Mouse (Mus musculus): ENCODE measurements around the gene Gja6. TPM values are rescaled to one million over a fixed set of nuclear protein-coding genes. Genes with fewer than 3 reads are reported as not detected.

Gene Gja6
- 0.19 and 0.24 TPM in 2 replicates for polyA plus RNA-seq (2016; fragmentation: Nextera tagmentation; extraction: Ambion mirVana)

DNA sequence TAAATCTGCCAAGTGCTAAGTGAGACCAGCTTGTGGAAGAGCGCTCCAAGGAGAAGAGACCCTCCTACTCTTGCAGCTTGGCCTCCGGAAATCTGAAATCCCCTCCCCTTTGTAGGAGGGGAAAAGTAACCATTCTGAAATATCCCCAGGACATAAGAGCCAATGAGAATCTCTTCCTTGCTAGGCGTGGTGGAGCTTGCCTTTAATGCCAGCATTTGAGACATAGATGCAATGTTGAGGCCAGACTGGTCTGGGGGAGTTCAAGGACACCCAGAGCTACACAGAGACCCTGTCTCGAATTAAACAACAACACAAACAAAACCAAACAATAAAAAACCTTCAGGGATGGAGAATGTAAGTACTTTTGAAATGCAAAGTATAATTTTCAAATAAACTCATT, at the start of gene Gja6:
TSS of gene Gja6 (minus strand) at position 101 of the 400 bp plus-strand sequence.
- 75% methylated on average over 4 of the region's 4 CpGs for WGBS
- ATAC-seq (ENCODE audit: low FRiP score), result no peak
- H3K9ac ChIP-seq, result no peak within 1 kb of the TSS
- no peaks in the 10 kb centered on the region for H3K36me3 ChIP-seq (replicated peaks)
- no peak within 1 kb of the TSS for H3K4me3 ChIP-seq (replicated peaks)
- H3K4me2 ChIP-seq, result no peak within 1 kb of the TSS
- no peaks in the 10 kb centered on the region for H3K9me3 ChIP-seq
- no peak within 1 kb of the TSS for H3K27ac ChIP-seq
- H3K27me3 ChIP-seq, result peaks cover 30% of the 10 kb centered on the region
- no peaks in the 10 kb centered on the region for H3K4me1 ChIP-seq

DNA sequence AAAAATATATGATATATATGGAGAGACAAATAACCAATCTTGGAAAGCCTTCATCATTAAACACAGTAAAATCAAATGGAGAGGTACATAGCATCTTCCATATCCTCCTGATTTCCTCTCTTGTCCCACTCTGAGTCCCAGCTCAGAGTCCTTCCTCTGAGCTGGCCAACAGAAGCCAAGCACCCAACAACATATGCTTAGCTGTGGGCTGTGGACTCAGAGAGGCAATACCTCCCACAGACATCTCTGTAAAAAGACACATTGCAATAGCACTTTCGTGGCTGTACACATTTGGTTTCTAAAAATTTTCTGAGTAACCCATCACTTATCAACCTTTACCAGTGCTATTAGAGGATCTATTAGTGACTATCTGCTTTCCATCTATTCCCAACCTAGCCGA, 42.7 kb upstream of the Gja6 start:
- no peak overlapping the region for H3K9ac ChIP-seq
- peaks cover 22% of the 10 kb centered on the region for H3K27me3 ChIP-seq
- no peak for ATAC-seq (ENCODE audit: low FRiP score)
- H3K4me3 ChIP-seq (replicated peaks), result no peak overlapping the region
- 90% methylated on average over 2 of the region's 2 CpGs for WGBS
- no peaks in the 10 kb centered on the region for H3K36me3 ChIP-seq (replicated peaks)
- H3K4me1 ChIP-seq, result no peaks in the 10 kb centered on the region
- no peak overlapping the region for H3K27ac ChIP-seq
- H3K4me2 ChIP-seq, result no peak overlapping the region
- H3K9me3 ChIP-seq, result no peaks in the 10 kb centered on the region

DNA sequence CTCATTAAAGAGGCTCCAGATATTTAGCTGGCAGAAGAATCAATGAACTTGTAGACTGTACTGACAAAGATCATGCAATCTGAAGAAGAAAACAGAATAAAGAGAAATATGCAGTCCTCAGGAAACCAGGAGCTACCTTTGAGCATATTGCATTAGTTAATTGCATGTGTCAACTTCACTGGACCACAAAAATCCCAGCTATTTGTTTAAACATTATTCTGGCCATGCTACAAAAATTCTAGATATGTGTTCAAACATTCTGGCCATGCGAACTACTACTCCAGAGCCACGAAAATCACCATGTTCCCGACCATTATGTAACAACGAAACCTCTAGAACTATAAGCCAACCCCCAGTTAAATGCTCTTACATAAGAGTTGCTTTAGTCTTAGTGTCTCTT, 37.9 kb upstream of the Gja6 start:
- no peak overlapping the region for H3K4me3 ChIP-seq (replicated peaks)
- no peak overlapping the region for H3K9ac ChIP-seq
- no peaks in the 10 kb centered on the region for H3K36me3 ChIP-seq (replicated peaks)
- no peaks in the 10 kb centered on the region for H3K4me1 ChIP-seq
- no peak overlapping the region for H3K4me2 ChIP-seq
- no peak for ATAC-seq (ENCODE audit: low FRiP score)
- no peaks in the 10 kb centered on the region for H3K9me3 ChIP-seq
- no peak overlapping the region for H3K27ac ChIP-seq
- H3K27me3 ChIP-seq, result peaks cover 12% of the 10 kb centered on the region
- WGBS, result 89% methylated on average over 4 of the region's 4 CpGs

GRCm38 (mm10) chrX:160935541-160935940, 28.7 kb upstream of the Gja6 start:
- H3K9ac ChIP-seq, result no peak overlapping the region
- no peaks in the 10 kb centered on the region for H3K36me3 ChIP-seq (replicated peaks)
- H3K27ac ChIP-seq, result no peak overlapping the region
- WGBS, result 44% methylated on average over 1 of the region's 1 CpGs
- no peaks in the 10 kb centered on the region for H3K9me3 ChIP-seq
- no peak for ATAC-seq (ENCODE audit: low FRiP score)
- H3K4me2 ChIP-seq, result no peak overlapping the region
- no peak overlapping the region for H3K4me3 ChIP-seq (replicated peaks)
- no peaks in the 10 kb centered on the region for H3K4me1 ChIP-seq
- H3K27me3 ChIP-seq, result peaks cover 13% of the 10 kb centered on the region

- H3K4me2 ChIP-seq, result no peak overlapping the region
- no peaks in the 10 kb centered on the region for H3K9me3 ChIP-seq
- no peak overlapping the region for H3K9ac ChIP-seq
- H3K4me3 ChIP-seq (replicated peaks), result no peak overlapping the region
- peaks cover 5% of the 10 kb centered on the region for H3K27me3 ChIP-seq
- no peak overlapping the region for H3K27ac ChIP-seq
- no peaks in the 10 kb centered on the region for H3K36me3 ChIP-seq (replicated peaks)
- ATAC-seq (ENCODE audit: low FRiP score), result no peak
- H3K4me1 ChIP-seq, result no peaks in the 10 kb centered on the region
Measured at GRCm38 (mm10) chrX:160930656-160931055, 23.8 kb upstream of the Gja6 start.

DNA sequence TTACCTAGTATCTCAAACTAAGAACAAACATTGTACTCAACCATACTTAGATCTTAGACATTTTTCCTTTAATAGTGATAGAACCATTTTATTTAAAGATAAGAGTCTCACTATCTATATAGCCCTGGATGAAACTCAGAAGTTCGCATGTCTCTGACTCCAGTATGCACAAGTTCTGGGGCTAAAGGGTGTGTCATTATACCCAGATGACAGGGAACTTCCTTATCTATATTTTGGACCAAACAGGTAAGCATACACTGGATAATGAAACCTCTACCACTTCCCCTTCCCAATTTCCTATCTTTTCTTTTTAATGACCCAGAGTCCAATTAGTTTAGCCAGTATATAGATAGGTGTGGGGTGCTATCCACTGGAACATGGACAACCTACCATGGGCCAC, 22.0 kb upstream of the Gja6 start:
- H3K4me1 ChIP-seq, result no peaks in the 10 kb centered on the region
- no peak overlapping the region for H3K4me2 ChIP-seq
- no peak overlapping the region for H3K4me3 ChIP-seq (replicated peaks)
- H3K27ac ChIP-seq, result no peak overlapping the region
- peaks cover 10% of the 10 kb centered on the region; the same call in 1 of the 2 replicates for H3K27me3 ChIP-seq
- H3K9ac ChIP-seq, result no peak overlapping the region
- no peaks in the 10 kb centered on the region for H3K9me3 ChIP-seq
- no peaks in the 10 kb centered on the region for H3K36me3 ChIP-seq (replicated peaks)
- ATAC-seq (ENCODE audit: low FRiP score), result no peak
- 97% methylated on average over 1 of the region's 1 CpGs for WGBS

GRCm38 (mm10) chrX:160919022-160919637, 12.3 kb upstream of the Gja6 start:
- WGBS, result 88% methylated on average over 3 of the region's 3 CpGs
- Histone ChIP-seq H3K4me3 (replicated peaks) (no peak overlapping the region), H3K36me3 (replicated peaks) (no peaks in the 10 kb centered on the region), H3K9ac (no peak overlapping the region), H3K4me1 (no peaks in the 10 kb centered on the region), H3K27me3 (0 out of 2 replicates have a peak, but pooled peaks cover 5% of the 10 kb centered on the region), H3K4me2 (no peak overlapping the region), H3K9me3 (no peaks in the 10 kb centered on the region), H3K27ac (no peak overlapping the region)
- no peak for ATAC-seq (ENCODE audit: low FRiP score)

DNA sequence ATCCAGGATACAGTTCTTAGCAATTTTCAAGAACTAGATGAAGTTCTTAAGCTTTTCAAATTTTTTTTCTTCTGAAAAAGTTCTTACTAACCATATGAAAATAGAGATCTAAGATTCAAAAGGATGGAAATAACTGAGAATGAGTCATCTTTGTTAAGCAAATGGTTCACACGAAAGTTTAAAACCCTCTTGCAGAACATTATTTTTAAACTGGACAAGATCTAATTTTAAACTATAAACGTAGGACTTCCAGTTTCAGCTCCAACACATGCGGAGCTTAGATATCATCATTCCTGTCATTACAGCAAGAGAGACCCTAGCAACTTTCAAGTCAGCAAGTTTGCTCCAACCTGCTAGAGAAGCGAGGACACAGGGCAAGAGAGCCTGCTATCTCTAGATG, 375 bp downstream of the Gja6 start:
- H3K27me3 ChIP-seq, result peaks cover 28% of the 10 kb centered on the region
- 90% methylated on average over 4 of the region's 4 CpGs for whole genome bisulfite sequencing
- no peaks in the 10 kb centered on the region for H3K4me1 ChIP-seq
- H3K27ac ChIP-seq, result no peak overlapping the region
- no peak overlapping the region for H3K4me3 ChIP-seq (replicated peaks)
- no peaks in the 10 kb centered on the region for H3K36me3 ChIP-seq (replicated peaks)
- ATAC-seq (ENCODE audit: low FRiP score), result no peak
- H3K9me3 ChIP-seq, result no peaks in the 10 kb centered on the region
- no peak overlapping the region for H3K4me2 ChIP-seq
- H3K9ac ChIP-seq, result no peak overlapping the region

- no peak overlapping the region for H3K4me2 ChIP-seq
- H3K4me1 ChIP-seq, result no peaks in the 10 kb centered on the region
- 79% methylated on average over 4 of the region's 4 CpGs for WGBS
- H3K27me3 ChIP-seq, result peaks cover 26% of the 10 kb centered on the region
- no peaks in the 10 kb centered on the region for H3K36me3 ChIP-seq (replicated peaks)
- no peaks in the 10 kb centered on the region for H3K9me3 ChIP-seq
- ATAC-seq (ENCODE audit: low FRiP score), result no peak
- H3K4me3 ChIP-seq (replicated peaks), result no peak overlapping the region
- no peak overlapping the region for H3K9ac ChIP-seq
- H3K27ac ChIP-seq, result no peak overlapping the region
Measured at GRCm38 (mm10) chrX:160905913-160906312, 939 bp downstream of the Gja6 start.

GRCm38 (mm10) chrX:160905041-160905678, 1.7 kb downstream of the Gja6 start:
- H3K27me3 ChIP-seq, result peaks cover 31% of the 10 kb centered on the region
- 80% methylated on average over 2 of the region's 2 CpGs for WGBS
- H3K36me3 ChIP-seq (replicated peaks), result no peaks in the 10 kb centered on the region
- no peaks in the 10 kb centered on the region for H3K9me3 ChIP-seq
- no peak overlapping the region for H3K4me3 ChIP-seq (replicated peaks)
- no peak overlapping the region for H3K4me2 ChIP-seq
- H3K4me1 ChIP-seq, result no peaks in the 10 kb centered on the region
- no peak overlapping the region for H3K27ac ChIP-seq
- no peak for ATAC-seq (ENCODE audit: low FRiP score)
- no peak overlapping the region for H3K9ac ChIP-seq

DNA sequence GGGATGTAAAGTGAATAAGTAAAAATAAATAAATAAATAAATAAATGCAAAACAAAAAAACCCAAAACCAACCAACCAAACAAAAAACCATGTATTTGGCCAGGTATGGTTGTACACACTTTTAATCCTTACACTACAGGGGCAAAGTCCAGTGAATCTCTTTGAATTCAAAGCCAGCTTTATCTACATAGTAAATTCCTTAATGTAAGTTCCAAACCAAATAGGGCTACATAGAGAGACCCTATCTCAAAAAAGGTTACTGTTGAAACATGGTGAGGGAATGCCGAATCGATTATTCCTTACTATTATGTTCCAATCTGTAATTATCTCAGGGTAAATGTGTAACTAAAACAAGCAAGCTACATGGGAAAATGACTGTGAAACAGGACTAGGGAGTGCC, 5.7 kb downstream of the Gja6 start:
- ATAC-seq (ENCODE audit: low FRiP score), result no peak
- H3K27me3 ChIP-seq, result peaks cover 31% of the 10 kb centered on the region

DNA sequence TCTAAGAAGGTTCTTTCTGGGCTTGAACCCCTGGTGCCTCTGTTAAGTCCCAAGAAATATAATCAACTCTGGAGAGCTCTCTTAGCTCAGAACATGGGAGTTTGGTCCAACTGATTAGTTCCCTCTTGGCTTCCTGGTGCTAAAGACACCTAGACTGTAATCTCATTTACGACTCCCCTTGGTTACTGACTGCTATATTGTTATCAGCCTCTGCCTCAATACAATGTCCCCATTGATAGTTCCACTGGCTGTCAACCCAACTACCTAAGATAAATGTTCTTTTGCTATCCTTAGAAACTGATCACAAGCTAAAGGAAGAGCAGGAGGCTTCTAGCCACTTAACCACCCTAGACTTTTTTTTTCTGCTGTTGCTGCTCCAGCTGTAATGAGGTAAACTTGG, 14.8 kb downstream of the Gja6 start:
- ATAC-seq (ENCODE audit: low FRiP score), result no peak
- no peaks in the 10 kb centered on the region for H3K9me3 ChIP-seq
- no peak overlapping the region for H3K9ac ChIP-seq
- 47% methylated on average over 1 of the region's 1 CpGs for WGBS
- no peak overlapping the region for H3K4me2 ChIP-seq
- peaks cover 22% of the 10 kb centered on the region; the same call in 1 of the 2 replicates for H3K27me3 ChIP-seq
- H3K4me1 ChIP-seq, result no peaks in the 10 kb centered on the region
- no peaks in the 10 kb centered on the region for H3K36me3 ChIP-seq (replicated peaks)
- H3K4me3 ChIP-seq (replicated peaks), result no peak overlapping the region
- H3K27ac ChIP-seq, result no peak overlapping the region

More for the DNA sequence above, 5.7 kb downstream of the Gja6 start:
- Histone ChIP-seq H3K9ac (no peak overlapping the region), H3K4me2 (no peak overlapping the region), H3K9me3 (no peaks in the 10 kb centered on the region), H3K4me1 (no peaks in the 10 kb centered on the region), H3K27ac (no peak overlapping the region), H3K36me3 (replicated peaks) (no peaks in the 10 kb centered on the region), H3K4me3 (replicated peaks) (no peak overlapping the region)
- 95% methylated on average over 2 of the region's 2 CpGs for WGBS

- 61% methylated on average over 2 of the region's 2 CpGs for WGBS
- peaks cover 27% of the 10 kb centered on the region; the same call in 1 of the 2 replicates for H3K27me3 ChIP-seq
Measured at GRCm38 (mm10) chrX:160886301-160886700, 20.6 kb downstream of the Gja6 start.

More at GRCm38 (mm10) chrX:160886301-160886700, 20.6 kb downstream of the Gja6 start:
- no peaks in the 10 kb centered on the region for H3K4me1 ChIP-seq
- no peak overlapping the region for H3K27ac ChIP-seq
- no peak overlapping the region for H3K4me3 ChIP-seq (replicated peaks)
- H3K9ac ChIP-seq, result no peak overlapping the region
- no peak overlapping the region for H3K4me2 ChIP-seq
- no peaks in the 10 kb centered on the region for H3K9me3 ChIP-seq
- H3K36me3 ChIP-seq (replicated peaks), result no peaks in the 10 kb centered on the region
- ATAC-seq (ENCODE audit: low FRiP score), result no peak
